Mouse (Mus musculus) hindbrain, postnatal 0 days (tissue): Measurements from ENCODE around the gene 2310034G01Rik. TPM values are rescaled to one million over a fixed set of nuclear protein-coding genes. Genes with fewer than 3 reads are reported as not detected.

Experiments used
- ATAC-seq: fragments of 200-750 bp; cut with Nextera tagmentation; 2 replicates; pipeline ENCODE4 v1.8.0; 2017; ENCODE audit warnings: mild to moderate bottlenecking, moderate TSS enrichment, moderate library complexity
- DNase-seq: peaks from one replicate; pipeline ENCODE4 v3.0.0-alpha.2; 2015; ENCODE audit warnings: low spot score
- H3K27ac ChIP-seq: fragments of 300-500 bp; sonication (generic); 2 replicates; pipeline ENCODE4 v1.5.1; 2014; ENCODE audit warnings: mild to moderate bottlenecking
- H3K27me3 ChIP-seq: fragments of 300-500 bp; sonication (generic); 2 replicates; pipeline ENCODE4 v1.6.1; 2014; ENCODE audit warnings: low read length, mixed read lengths; ENCODE audit not compliant: insufficient read depth
- H3K36me3 ChIP-seq: fragments of 300-500 bp; sonication (generic); 2 replicates; pipeline ENCODE4 v1.6.1; 2014; ENCODE audit warnings: low read length, mixed read lengths; ENCODE audit not compliant: insufficient read depth
- H3K4me1 ChIP-seq: fragments of 300-500 bp; sonication (generic); 2 replicates; pipeline ENCODE4 v1.6.1; 2014; ENCODE audit warnings: antibody characterized with exemption, low read length, mixed read lengths; ENCODE audit not compliant: insufficient read depth
- H3K4me2 ChIP-seq: fragments of 300-500 bp; sonication (generic); 2 replicates; pipeline ENCODE4 v1.6.1; 2014; ENCODE audit warnings: low read depth, mild to moderate bottlenecking, low read length, moderate library complexity, mixed read lengths
- H3K4me3 ChIP-seq: fragments of 300-500 bp; sonication (generic); 2 replicates; pipeline ENCODE4 v1.5.1; 2014; ENCODE audit warnings: low read length
- H3K9ac ChIP-seq: fragments of 300-500 bp; sonication (generic); replicated peaks from 2 replicates; pipeline ENCODE4 v1.6.1; 2014; ENCODE audit warnings: mild to moderate bottlenecking, low read length, moderate library complexity, mixed read lengths
- H3K9me3 ChIP-seq: fragments of 300-500 bp; sonication (generic); 2 replicates; pipeline ENCODE4 v1.6.1; 2016; ENCODE audit warnings: low read length, mixed read lengths
- CTCF ChIP-seq: IDR thresholded peaks from 2 replicates; pipeline ENCODE4 v1.5.1; 2016; ENCODE audit warnings: antibody characterized with exemption, control low read depth, low read depth
- WGBS: fragments of 180-500 bp; shearing (Covaris S2); extraction: QIAGEN DNeasy Blood & Tissue Kit; methylation state at CpG from one replicate; pipeline ENCODE4 v1.1.7; 2014; 5-methylcytosine and 5-hydroxymethylcytosine counted together
- polyA plus RNA-seq: library from polyadenylated mRNA; unstranded; fragments of >200 nt; fragmentation: Nextera tagmentation; extraction: Ambion mirVana; gene quantifications from 2 replicates; pipeline ENCODE4 v1.2.1, GENCODE M21; 2015
- total RNA-seq: library from RNA; depleted of rRNA; stranded (reverse); fragments of >200 nt; gene quantifications from 2 replicates; pipeline ENCODE4 v1.2.3, GENCODE M21; 2014

2310034G01Rik gene
- total and polyA plus RNA-seq, 2 experiments from 2014 or later: 0.89 to 1.7 TPM

DNA sequence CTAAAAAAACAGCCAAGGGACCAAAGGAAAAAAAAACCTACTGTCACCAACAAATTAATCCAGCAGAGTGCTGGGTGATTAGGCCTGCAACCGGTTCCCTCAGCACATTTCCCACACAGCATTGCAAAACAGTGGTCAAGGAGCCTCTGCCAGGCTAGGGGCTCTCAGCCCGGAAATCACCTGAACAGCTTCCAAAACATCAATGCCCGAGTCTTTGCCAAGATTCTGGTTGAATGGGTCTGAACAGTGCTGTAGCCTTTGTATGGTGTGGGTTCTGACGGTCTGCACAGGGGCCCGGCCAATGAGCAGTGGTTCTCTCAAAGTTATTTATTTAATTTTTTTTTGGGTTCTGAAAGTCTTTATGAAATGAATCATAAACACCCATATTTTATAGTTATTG, 25.4 kb upstream of the 2310034G01Rik start:
- H3K9ac ChIP-seq: no peak overlapping the region
- TF ChIP-seq CTCF: no peak
- ATAC-seq (peak; percentile 55; the same call in 1 of the 2 replicates), DNase-seq (peak; percentile 71)
- H3K4me2 ChIP-seq: no peak overlapping the region
- H3K27me3 ChIP-seq: no peaks in the 10 kb centered on the region
- no peaks in the 10 kb centered on the region for H3K9me3 ChIP-seq
- H3K36me3 ChIP-seq: peaks cover 39% of the 10 kb centered on the region
- no peak overlapping the region for H3K4me3 ChIP-seq
- no peaks in the 10 kb centered on the region for H3K4me1 ChIP-seq
- 0 out of 2 replicates have a peak overlapping the region, but pooled peaks have one; percentile 58 for H3K27ac ChIP-seq
- WGBS: 30% methylated on average over 5 of the region's 5 CpGs

DNA sequence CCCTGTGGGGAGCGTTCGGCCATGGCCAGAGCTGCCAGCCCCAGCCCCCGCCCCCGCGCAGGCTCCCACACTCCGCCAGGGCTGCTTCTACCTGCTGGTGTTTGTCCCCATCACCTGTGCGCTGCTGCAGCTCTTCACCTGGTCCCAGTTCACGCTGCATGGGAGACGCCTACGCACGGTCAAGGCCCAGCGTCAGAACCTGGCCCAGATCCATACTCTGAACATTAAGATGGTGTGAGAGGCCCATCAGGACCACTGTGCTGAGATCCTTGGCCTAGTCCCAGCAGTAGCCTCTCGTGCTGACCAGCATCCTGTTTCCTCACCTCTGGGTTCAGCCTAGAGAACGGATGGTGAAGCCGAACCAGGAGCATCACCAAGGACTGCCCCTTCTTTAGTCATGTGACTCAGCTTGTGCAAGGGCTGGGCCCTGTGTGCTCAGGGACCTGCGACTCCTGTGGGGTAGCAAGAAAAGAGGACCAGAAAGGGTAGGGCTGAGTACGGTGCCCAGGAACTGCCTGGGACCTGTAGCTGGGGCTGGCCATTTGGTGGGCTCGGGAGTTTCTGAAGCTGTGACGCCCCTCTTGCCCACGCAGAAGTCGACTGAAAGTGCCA, 24.5 kb upstream of the 2310034G01Rik start:
- Histone ChIP-seq H3K27me3 (no peaks in the 10 kb centered on the region), H3K9ac (no peak overlapping the region; the same call in 1 of the 2 replicates), H3K9me3 (no peaks in the 10 kb centered on the region), H3K4me1 (no peaks in the 10 kb centered on the region), H3K4me2 (no peak overlapping the region), H3K4me3 (no peak overlapping the region), H3K36me3 (peaks cover 30% of the 10 kb centered on the region), H3K27ac (peak overlapping the region; percentile 58)
- no peak for DNase-seq
- ATAC-seq: no peak
- no peak for TF ChIP-seq CTCF
- 42% methylated on average over 21 of the region's 21 CpGs for WGBS

DNA sequence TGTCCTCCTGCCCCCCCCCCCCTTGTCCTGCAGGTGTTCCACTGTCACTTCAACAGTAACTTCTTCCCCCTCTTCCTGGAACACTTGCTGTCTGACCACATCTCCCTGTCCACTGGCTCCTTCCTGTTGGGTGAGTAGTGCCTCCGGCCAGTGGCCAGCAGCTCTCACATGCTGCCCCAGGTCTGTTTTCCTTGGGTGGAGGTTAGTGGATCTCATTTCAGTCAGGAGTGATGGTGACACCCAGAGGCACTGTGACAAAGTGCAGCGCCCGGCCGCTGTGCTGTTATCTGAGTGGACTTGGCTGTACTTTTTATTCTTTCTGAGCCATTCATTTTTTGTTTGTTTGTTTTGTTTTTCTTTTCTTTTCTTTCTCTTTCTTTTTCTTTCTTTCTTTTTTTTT, 19.1 kb upstream of the 2310034G01Rik start:
- WGBS: 31% methylated on average over 4 of the region's 4 CpGs
- ATAC-seq: peak; percentile 78; the same call in 1 of the 2 replicates
- TF ChIP-seq CTCF: peak; percentile 76

DNA sequence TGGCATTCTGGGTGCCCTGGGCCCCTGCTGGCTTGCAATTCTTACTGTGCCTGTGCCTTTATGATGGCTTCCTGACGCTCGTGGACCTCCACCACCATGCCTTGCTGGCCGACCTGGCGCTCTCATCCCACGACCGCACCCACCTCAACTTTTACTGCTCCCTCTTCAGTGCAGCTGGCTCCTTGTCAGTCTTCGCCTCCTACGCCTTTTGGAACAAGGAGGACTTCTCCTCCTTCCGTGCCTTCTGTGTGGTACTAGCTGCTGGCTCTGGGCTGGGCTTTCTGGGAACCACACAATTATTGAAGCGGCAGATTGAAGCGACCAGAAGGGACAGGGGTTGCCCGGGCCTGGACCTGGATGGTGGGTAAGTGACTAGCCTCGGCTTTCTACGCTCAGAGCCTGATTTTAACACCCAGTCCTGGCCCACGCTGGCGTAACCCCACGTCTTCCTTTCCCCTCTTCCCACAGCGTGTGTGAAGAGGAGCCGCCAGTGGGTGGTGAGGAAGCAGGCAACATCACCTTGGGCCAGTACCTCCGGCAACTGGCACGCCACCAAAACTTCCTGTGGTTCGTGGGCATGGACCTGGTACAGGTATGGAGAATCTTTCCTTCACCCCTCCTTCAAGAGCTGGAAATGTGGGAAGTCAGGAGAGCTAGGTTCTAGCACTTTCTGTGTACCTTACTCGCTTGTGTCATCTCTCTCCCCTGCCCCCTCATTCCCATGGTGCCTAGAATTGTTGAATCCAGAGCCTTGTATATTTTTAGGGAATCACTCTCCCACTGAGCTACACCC, 17.9 kb upstream of the 2310034G01Rik start:
- H3K4me1 ChIP-seq: no peaks in the 10 kb centered on the region
- no peak overlapping the region for H3K27ac ChIP-seq
- WGBS: 89% methylated on average over 23 of the region's 23 CpGs
- no peaks in the 10 kb centered on the region for H3K27me3 ChIP-seq
- no peak for TF ChIP-seq CTCF
- H3K4me2 ChIP-seq: no peak overlapping the region
- H3K9me3 ChIP-seq: no peaks in the 10 kb centered on the region
- no peak for DNase-seq
- no peak overlapping the region for H3K9ac ChIP-seq
- no peak overlapping the region for H3K4me3 ChIP-seq
- no peaks in the 10 kb centered on the region for H3K36me3 ChIP-seq
- no peak for ATAC-seq

More for the DNA sequence above, 19.1 kb upstream of the 2310034G01Rik start:
- H3K9me3 ChIP-seq: no peaks in the 10 kb centered on the region
- H3K4me2 ChIP-seq: no peak overlapping the region
- no peak overlapping the region for H3K9ac ChIP-seq
- DNase-seq: peak; percentile 78
- H3K27me3 ChIP-seq: no peaks in the 10 kb centered on the region
- H3K27ac ChIP-seq: no peak overlapping the region
- no peaks in the 10 kb centered on the region for H3K36me3 ChIP-seq
- no peak overlapping the region for H3K4me3 ChIP-seq
- no peaks in the 10 kb centered on the region for H3K4me1 ChIP-seq

DNA sequence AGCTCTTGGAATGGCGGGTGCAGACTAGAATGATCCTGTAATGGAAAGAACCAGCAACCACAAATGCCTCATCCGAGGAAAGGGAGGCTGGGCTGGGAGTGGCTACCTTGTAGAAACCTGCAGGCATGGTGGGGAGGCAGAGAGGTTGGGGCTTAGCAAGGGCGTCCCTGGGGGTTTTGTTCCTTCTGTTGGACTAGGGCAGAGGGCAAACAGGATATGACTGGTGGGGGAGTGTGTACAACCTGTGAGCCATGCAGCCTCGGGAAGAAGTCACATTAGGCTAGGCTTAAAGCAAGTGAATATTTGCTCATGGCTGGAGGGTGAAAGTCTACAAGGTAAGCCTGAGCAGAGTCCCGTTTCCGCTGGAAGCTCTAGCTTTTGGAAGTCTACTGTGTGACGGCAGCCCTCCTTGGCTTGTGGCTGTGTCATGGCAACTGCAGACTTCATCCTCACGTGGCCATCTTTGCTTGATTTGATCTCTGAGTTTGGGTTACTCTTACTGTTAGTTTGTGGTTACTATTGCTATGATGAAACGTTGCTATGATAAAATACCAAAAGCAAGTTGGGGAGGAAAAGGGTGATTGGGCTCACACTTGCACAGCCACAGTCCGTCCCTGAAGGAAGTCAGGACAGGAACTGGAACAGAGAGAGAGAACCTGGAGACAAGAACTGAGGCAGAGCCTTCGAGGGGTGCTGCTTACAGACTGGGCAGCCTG, 13.3 kb upstream of the 2310034G01Rik start:
- WGBS: 89% methylated on average over 11 of the region's 11 CpGs

DNA sequence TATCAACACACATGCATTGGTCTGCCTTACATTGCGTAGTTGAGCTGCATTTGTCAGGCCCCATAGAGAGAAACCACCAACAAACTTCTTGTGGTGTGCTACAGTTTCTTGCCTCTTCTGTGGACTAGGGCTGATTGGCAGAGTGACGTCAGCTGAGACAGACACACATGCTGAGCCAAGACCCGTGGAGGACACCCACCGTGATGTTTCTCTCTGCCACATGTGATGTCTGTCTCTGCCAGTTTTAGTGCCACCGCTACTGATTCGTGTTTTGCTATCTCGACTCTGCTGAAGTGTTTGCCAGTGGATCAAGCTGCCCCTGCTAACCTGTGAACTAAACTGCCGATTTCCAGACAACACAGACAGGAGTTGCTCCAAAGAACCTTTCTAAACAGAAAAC, 12.0 kb upstream of the 2310034G01Rik start:
- no peak overlapping the region for H3K4me3 ChIP-seq
- no peak for DNase-seq
- no peaks in the 10 kb centered on the region for H3K9me3 ChIP-seq
- no peaks in the 10 kb centered on the region for H3K27me3 ChIP-seq
- no peak overlapping the region for H3K9ac ChIP-seq
- H3K4me1 ChIP-seq: no peaks in the 10 kb centered on the region
- no peak overlapping the region for H3K4me2 ChIP-seq
- no peak for TF ChIP-seq CTCF
- H3K27ac ChIP-seq: no peak overlapping the region
- WGBS: 59% methylated on average over 8 of the region's 8 CpGs
- ATAC-seq: no peak
- H3K36me3 ChIP-seq: no peaks in the 10 kb centered on the region

More for the DNA sequence above, 13.3 kb upstream of the 2310034G01Rik start:
- H3K9ac ChIP-seq: no peak overlapping the region
- no peak overlapping the region for H3K4me3 ChIP-seq
- no peaks in the 10 kb centered on the region for H3K36me3 ChIP-seq
- no peak for DNase-seq
- ATAC-seq: no peak
- H3K27ac ChIP-seq: no peak overlapping the region
- TF ChIP-seq CTCF: no peak
- H3K9me3 ChIP-seq: no peaks in the 10 kb centered on the region
- H3K4me1 ChIP-seq: no peaks in the 10 kb centered on the region
- H3K27me3 ChIP-seq: no peaks in the 10 kb centered on the region
- no peak overlapping the region for H3K4me2 ChIP-seq
